Mouse (Mus musculus): ENCODE data around the gene Ppp1r15a. TPM values are rescaled to one million over a fixed set of nuclear protein-coding genes. Genes with fewer than 3 reads are reported as not detected.
"Not testable (repeated sequence)": the region's sequence is repeated elsewhere in the genome, so short reads cannot be mapped to it uniquely, and the experiment has no call there.

The Ppp1r15a gene
- polyA plus RNA-seq, 1 experiment from 2014 or later = 17.1 TPM

DNA sequence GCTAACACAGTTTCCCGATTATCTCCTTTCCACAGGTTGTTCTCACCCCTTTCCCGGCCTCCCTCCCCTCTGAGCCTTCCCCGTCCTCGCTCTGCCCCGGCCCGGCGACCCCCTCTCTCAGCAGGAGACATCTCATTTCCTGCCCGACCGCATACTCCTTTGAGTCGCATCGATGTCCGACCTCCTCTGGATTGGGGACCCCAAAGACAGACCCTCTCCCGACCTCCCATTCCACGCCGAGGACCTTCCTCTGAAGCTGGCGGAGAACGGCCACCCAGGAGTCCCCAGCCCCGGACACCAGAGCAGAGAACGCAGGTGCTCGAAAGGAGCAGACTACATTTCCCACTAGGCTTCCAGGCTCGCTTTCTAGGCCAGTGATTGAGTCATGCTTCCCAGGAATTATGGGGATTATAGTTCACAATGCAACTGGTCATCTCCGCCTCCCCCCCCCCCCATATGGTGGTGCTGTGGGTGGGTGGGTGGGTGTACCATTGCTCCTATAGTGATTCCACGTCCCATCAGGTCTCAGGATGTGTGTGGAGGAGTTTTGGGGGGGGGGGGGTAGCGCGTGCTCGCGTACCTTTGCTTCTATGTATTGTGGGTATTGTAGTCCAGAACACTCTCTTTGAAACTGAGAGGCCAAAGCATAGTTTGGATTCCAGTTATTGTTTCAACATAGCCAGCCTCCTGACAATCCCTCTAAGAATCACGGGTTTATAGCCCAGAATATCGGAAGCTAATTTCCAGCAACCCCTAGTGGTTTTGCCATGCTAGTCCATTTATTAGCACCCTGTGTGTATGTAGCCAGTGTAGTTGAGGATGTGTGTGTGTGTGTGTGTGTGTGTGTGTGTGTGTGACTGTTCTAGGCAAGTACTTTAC lies 12.3 kb upstream of the Ppp1r15a start:
- WGBS = 3% methylated on average over 28 of the region's 29 CpGs

DNA sequence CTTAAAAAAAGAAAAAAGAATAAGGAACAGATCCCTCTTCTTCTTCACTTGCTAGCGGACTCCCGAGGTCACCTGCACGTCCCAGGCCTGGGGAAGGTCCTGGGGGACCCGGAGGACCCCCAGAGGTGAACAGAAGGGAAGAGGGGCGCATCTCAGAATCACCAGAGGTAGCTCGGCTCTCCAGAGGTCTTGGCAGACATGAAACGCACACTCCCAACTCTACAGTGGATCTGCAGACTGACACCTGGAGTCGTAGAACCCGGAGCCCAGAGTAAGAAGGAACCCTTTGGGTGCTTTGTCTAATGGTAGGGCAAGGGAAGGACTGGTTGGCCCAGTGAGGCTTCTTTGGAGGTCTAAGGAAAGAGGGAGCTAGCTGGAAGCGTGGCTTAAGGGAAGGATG lies 11.5 kb upstream of the Ppp1r15a start:
- ATAC-seq (ENCODE audit: low FRiP score) (peak; percentile 1; the same call in 1 of the 2 replicates), DNase-seq (ENCODE audit: low spot score, missing footprints) (no peak)
- no peaks in the 10 kb centered on the region for H3K36me3 ChIP-seq (ENCODE audit: control insufficient read depth, insufficient read depth, low read length)
- peak overlapping the region; percentile 68; the same call in 1 of the 2 replicates for H3K9ac ChIP-seq (ENCODE audit: low read length)
- H3K9me3 ChIP-seq (ENCODE audit: control insufficient read depth, low read length) = no peaks in the 10 kb centered on the region
- H3K4me3 ChIP-seq (ENCODE audit: low read depth, low read length) = peak overlapping the region; percentile 50
- WGBS = 79% methylated on average over 10 of the region's 10 CpGs
- no peaks in the 10 kb centered on the region for H3K27me3 ChIP-seq (ENCODE audit: control insufficient read depth, insufficient read depth, low read length)
- H3K27ac ChIP-seq (ENCODE audit: low read depth, low read length) = no peak overlapping the region
- peaks cover 4% of the 10 kb centered on the region for H3K4me1 ChIP-seq (ENCODE audit: control insufficient read depth, insufficient read depth, low read length)
- H3K4me2 ChIP-seq = peak overlapping the region; percentile 71

More for the DNA sequence above, 12.3 kb upstream of the Ppp1r15a start:
- no peaks in the 10 kb centered on the region for H3K9me3 ChIP-seq (ENCODE audit: control insufficient read depth, low read length)
- peak overlapping the region; percentile 71 for H3K4me2 ChIP-seq
- peak overlapping the region; percentile 68 for H3K9ac ChIP-seq (ENCODE audit: low read length)
- H3K4me3 ChIP-seq (ENCODE audit: low read depth, low read length) = peak overlapping the region; percentile 50
- no peaks in the 10 kb centered on the region for H3K36me3 ChIP-seq (ENCODE audit: control insufficient read depth, insufficient read depth, low read length)
- DNase-seq (ENCODE audit: low spot score, missing footprints) = peak; percentile 92
- ATAC-seq (ENCODE audit: low FRiP score) = peak; percentile 87
- H3K4me1 ChIP-seq (ENCODE audit: control insufficient read depth, insufficient read depth, low read length) = peaks cover 4% of the 10 kb centered on the region
- no peaks in the 10 kb centered on the region for H3K27me3 ChIP-seq (ENCODE audit: control insufficient read depth, insufficient read depth, low read length)
- no peak overlapping the region for H3K27ac ChIP-seq (ENCODE audit: low read depth, low read length)

DNA sequence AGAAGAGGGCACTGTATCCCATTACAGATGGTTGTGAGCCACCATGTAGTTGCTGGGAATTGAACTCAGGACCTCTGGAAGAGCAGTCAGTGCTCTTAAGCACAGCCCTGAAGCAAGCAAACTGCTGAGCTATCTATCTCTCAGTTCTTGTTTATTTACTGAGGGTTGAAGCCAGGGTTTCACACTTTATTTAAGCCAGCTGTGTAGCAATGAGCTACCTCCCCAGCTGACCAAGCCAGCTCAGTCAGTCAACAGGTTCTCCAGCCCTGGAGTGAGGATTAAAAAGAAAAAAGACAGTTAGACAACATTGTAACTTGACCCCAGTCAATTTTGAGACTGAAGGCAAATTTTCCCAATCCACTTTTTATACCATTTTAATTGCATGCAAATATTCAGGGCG lies 9.6 kb upstream of the Ppp1r15a start:
- ATAC-seq (ENCODE audit: low FRiP score) (no peak), DNase-seq (ENCODE audit: low spot score, missing footprints) (no peak)
- H3K9me3 ChIP-seq (ENCODE audit: control insufficient read depth, low read length) = no peaks in the 10 kb centered on the region
- WGBS = 82% methylated on average over 1 of the region's 1 CpGs
- H3K4me3 ChIP-seq (ENCODE audit: low read depth, low read length) = no peak overlapping the region
- no peaks in the 10 kb centered on the region for H3K27me3 ChIP-seq (ENCODE audit: control insufficient read depth, insufficient read depth, low read length)
- H3K9ac ChIP-seq (ENCODE audit: low read length) = no peak overlapping the region
- H3K4me2 ChIP-seq = no peak overlapping the region
- H3K27ac ChIP-seq (ENCODE audit: low read depth, low read length) = no peak overlapping the region
- H3K4me1 ChIP-seq (ENCODE audit: control insufficient read depth, insufficient read depth, low read length) = peaks cover 4% of the 10 kb centered on the region
- H3K36me3 ChIP-seq (ENCODE audit: control insufficient read depth, insufficient read depth, low read length) = no peaks in the 10 kb centered on the region

DNA sequence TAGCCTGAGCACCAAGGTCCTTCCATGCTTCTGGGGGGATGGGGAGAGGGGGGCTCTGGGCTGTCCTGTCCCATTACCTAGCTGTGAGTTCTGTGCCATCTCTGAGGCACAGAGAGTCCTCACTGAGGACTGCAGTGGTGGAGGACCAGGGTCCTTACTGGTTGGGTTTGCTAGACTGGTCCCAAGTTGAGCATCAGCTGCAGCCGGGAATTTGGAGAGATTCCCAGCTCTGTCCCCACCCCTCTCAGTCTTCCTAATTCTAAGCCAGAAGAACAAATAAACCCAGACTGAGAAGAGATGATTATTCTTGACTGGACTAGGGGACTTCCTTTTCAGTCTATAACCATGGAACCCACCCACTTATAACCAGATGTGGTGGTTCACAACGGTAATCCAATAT lies 4.6 kb upstream of the Ppp1r15a start:
- Histone ChIP-seq H3K9ac (ENCODE audit: low read length) (no peak overlapping the region), H3K27ac (ENCODE audit: low read depth, low read length) (no peak overlapping the region; the same call in 1 of the 2 replicates), H3K4me2 (no peak overlapping the region), H3K36me3 (ENCODE audit: control insufficient read depth, insufficient read depth, low read length) (no peaks in the 10 kb centered on the region), H3K27me3 (ENCODE audit: control insufficient read depth, insufficient read depth, low read length) (no peaks in the 10 kb centered on the region), H3K4me3 (ENCODE audit: low read depth, low read length) (no peak overlapping the region), H3K4me1 (ENCODE audit: control insufficient read depth, insufficient read depth, low read length) (no peaks in the 10 kb centered on the region), H3K9me3 (ENCODE audit: control insufficient read depth, low read length) (no peaks in the 10 kb centered on the region)
- DNase-seq (ENCODE audit: low spot score, missing footprints) (no peak), ATAC-seq (ENCODE audit: low FRiP score) (no peak)
- 74% methylated on average over 2 of the region's 2 CpGs for WGBS

DNA sequence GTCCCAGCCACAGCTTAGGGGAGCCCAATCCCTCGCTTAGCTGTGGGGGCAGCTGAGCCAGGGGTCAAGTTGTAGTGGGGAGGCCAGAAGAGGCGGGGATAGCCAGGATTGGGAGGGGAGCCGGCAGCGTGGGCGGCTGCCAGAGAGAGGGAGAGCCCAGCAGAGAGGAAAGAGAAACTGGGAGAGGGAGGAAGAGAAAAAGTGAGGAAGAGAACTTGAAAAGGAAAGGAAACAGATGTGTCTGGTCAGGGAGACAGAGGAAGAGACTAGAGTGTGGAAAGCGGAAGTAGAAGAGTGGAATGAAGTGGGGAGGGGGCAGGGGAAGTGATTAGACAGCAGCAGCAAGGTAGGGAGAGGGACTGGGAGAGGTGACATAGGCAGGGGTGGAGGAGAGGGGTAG lies 3.4 kb upstream of the Ppp1r15a start:
- H3K4me3 ChIP-seq (ENCODE audit: low read depth, low read length) = no peak overlapping the region
- no peaks in the 10 kb centered on the region for H3K36me3 ChIP-seq (ENCODE audit: control insufficient read depth, insufficient read depth, low read length)
- H3K9ac ChIP-seq (ENCODE audit: low read length) = no peak overlapping the region
- no peak for ATAC-seq (ENCODE audit: low FRiP score)
- H3K27me3 ChIP-seq (ENCODE audit: control insufficient read depth, insufficient read depth, low read length) = no peaks in the 10 kb centered on the region
- 15% methylated on average over 6 of the region's 6 CpGs for WGBS
- no peak overlapping the region for H3K27ac ChIP-seq (ENCODE audit: low read depth, low read length)
- H3K9me3 ChIP-seq (ENCODE audit: control insufficient read depth, low read length) = no peaks in the 10 kb centered on the region
- H3K4me1 ChIP-seq (ENCODE audit: control insufficient read depth, insufficient read depth, low read length) = peaks cover 8% of the 10 kb centered on the region
- DNase-seq (ENCODE audit: low spot score, missing footprints) = no peak
- H3K4me2 ChIP-seq = no peak overlapping the region

DNA sequence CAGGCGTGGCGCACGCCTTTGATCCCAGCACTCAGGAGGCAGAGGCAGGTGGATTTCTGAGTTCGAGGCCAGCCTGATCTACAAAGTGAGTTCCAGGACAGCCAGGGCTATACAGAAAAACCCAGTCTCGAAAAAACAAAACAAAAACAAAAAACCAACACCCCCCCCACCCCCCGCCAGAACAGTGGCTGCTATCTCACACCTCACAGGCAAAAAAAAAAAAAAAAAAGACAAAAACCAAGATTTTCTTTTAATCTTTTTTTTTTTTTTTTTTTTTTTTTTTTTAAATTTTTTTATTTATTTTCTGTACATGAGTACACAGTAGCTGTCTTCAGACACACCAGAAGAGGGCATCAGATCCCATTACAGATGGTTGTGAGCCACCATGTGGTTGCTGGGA lies 1.1 kb upstream of the Ppp1r15a start:
- H3K36me3 ChIP-seq (ENCODE audit: control insufficient read depth, insufficient read depth, low read length); H3K9me3 ChIP-seq (ENCODE audit: control insufficient read depth, low read length); H3K4me1 ChIP-seq (ENCODE audit: control insufficient read depth, insufficient read depth, low read length); H3K9ac ChIP-seq (ENCODE audit: low read length); H3K27me3 ChIP-seq (ENCODE audit: control insufficient read depth, insufficient read depth, low read length); DNase-seq (ENCODE audit: low spot score, missing footprints); H3K4me2 ChIP-seq; H3K27ac ChIP-seq (ENCODE audit: low read depth, low read length); ATAC-seq (ENCODE audit: low FRiP score); H3K4me3 ChIP-seq (ENCODE audit: low read depth, low read length): not testable (repeated sequence)
- 91% methylated on average over 6 of the region's 6 CpGs for WGBS

DNA sequence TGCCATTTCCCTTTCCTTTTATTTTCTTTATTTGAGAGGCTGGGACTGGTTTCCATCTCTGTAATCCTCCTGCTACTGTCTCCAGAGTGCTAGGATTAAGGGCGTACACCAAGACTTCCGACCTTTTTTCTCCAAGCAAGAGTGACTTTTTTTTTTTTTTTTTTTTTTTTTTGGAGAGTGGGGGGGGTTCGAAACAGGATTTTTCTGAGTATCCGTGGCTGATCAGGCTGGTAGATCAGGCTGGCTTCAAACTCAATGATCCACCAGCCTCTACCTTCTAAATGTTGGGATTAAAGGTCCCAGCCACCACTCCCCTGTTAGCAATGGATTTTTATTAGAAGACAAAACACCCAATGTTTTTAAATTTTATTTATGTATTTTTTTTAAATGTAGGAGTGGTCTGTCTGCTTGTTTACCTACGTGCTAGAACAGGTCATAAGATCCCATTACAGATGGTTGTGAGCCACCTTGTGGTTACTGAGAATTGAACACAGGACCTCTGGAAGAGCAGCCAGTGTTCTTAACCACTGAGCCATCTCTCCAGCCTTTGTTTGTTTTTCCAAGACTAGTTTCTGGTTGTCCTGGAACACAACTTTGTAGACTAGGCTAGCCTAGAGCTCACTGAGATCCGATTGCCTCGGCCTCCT lies 529 bp upstream of the Ppp1r15a start:
- H3K27ac ChIP-seq (ENCODE audit: low read depth, low read length) = no peak overlapping the region

DNA sequence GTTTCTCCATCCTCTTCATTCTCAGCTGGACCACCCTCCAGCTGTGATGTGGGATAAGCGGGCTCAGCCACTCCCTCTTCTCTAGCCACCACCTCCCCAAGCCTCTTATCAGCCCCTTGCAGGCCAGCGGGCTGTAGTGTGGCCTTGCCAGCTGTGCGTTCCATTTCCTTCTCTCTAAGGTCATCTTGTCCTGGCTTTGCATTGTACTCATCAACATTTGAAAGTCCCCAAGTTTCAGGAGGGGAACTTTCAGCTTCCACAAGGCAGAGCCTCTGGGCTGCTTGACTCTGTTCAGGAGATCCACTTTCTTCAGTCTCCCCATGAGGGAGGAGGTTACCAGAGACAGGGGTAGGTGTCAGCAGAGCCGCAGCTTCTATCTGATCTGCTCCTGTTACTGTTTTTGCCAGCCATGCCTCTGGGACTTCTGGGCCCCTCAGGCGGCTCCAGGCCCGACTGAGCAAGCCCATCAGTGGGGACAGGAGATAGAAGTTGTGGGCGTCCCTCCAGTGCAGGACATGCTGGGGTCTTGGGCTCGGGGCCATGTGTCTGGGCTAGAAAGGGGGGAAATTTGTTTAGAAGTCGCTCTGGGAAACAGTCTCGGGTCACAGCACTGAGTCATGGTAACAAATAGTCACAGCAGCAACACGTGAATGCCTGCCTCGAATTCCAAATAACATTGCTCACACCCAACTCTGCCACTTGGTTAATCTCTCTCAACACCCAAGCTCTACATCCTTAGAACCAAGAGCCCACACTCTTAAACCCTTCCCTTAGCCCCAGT lies 1.0 kb downstream of the Ppp1r15a start:
- H3K9me3 ChIP-seq (ENCODE audit: control insufficient read depth, low read length) = no peaks in the 10 kb centered on the region
- H3K27me3 ChIP-seq (ENCODE audit: control insufficient read depth, insufficient read depth, low read length) = no peaks in the 10 kb centered on the region
- no peak overlapping the region; the same call in 1 of the 2 replicates for H3K27ac ChIP-seq (ENCODE audit: low read depth, low read length)
- peaks cover 8% of the 10 kb centered on the region for H3K4me1 ChIP-seq (ENCODE audit: control insufficient read depth, insufficient read depth, low read length)
- peak overlapping the region; percentile 73 for H3K4me3 ChIP-seq (ENCODE audit: low read depth, low read length)
- no peaks in the 10 kb centered on the region for H3K36me3 ChIP-seq (ENCODE audit: control insufficient read depth, insufficient read depth, low read length)
- H3K9ac ChIP-seq (ENCODE audit: low read length) = peak overlapping the region; percentile 79
- peak overlapping the region; percentile 95 for H3K4me2 ChIP-seq
- 28% methylated on average over 12 of the region's 12 CpGs for WGBS
- ATAC-seq (ENCODE audit: low FRiP score) (no peak), DNase-seq (ENCODE audit: low spot score, missing footprints) (no peak)

More for the DNA sequence above, 529 bp upstream of the Ppp1r15a start:
- DNase-seq (ENCODE audit: low spot score, missing footprints) (no peak), ATAC-seq (ENCODE audit: low FRiP score) (no peak; the same call in 1 of the 2 replicates)
- Histone ChIP-seq H3K4me2 (peak overlapping the region; percentile 95), H3K4me1 (ENCODE audit: control insufficient read depth, insufficient read depth, low read length) (peaks cover 8% of the 10 kb centered on the region), H3K27me3 (ENCODE audit: control insufficient read depth, insufficient read depth, low read length) (no peaks in the 10 kb centered on the region), H3K9me3 (ENCODE audit: control insufficient read depth, low read length) (no peaks in the 10 kb centered on the region), H3K36me3 (ENCODE audit: control insufficient read depth, insufficient read depth, low read length) (no peaks in the 10 kb centered on the region), H3K9ac (ENCODE audit: low read length) (peak overlapping the region; percentile 79), H3K4me3 (ENCODE audit: low read depth, low read length) (peak overlapping the region; percentile 73)
- 25% methylated on average over 7 of the region's 7 CpGs for WGBS
